Comparison of ENCODE assay signal across 9 mouse cellular contexts in the genomic region with DNA sequence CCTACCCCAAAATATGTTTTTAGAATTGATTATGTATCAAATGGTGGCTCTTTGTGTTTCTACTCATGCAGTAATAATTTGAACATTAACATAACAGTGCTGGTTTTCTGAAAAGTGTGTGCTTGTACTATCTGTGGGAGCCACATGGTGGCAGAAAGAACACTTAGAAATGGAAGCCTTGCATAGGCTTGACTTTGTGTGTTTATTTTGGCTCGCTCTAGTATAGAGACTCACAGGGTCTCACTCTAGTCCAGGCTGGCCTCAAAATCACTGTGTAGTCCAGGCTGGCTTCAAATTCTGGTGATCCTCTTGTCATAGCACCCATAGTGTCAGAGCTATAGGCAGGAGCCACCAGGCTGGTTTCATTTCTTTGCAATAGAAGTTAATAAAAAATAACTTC. TPM values are rescaled to one million over a fixed set of nuclear protein-coding genes. Genes with fewer than 3 reads are reported as not detected.
DNase-seq lines count a peak whose midpoint lies in the region; ATAC-seq and TF ChIP-seq lines count a peak whose summit lies in the region.
"Had no signal": no experiment of that assay in that cellular context is flagged by ENCODE, and none has a peak within 500 bp of the region (broad histone marks: within the 10 kb centered on the region; RNA-seq: fewer than 3 reads in every experiment).

No protein-coding gene starts in this region.

- 58% methylated on average over 1 of the region's 1 CpGs for WGBS in hindbrain, embryonic 15.5 days
- 81% methylated on average over 1 of the region's 1 CpGs for WGBS in hindbrain, embryonic 10.5 days

- TF ChIP-seq POLR2A in brain, embryonic 14.5 days (IDR thresholded peaks at IDR 0.05; ENCODE audit: borderline replicate concordance, extremely low read depth, insufficient read depth, insufficient read length, poor library complexity, severe bottlenecking): no peak

- peaks cover 9% of the 10 kb centered on the region; the same call in 1 of the 2 replicates for H3K4me1 ChIP-seq in hindbrain, embryonic 15.5 days (replicated peaks)
- no peaks in the 10 kb centered on the region for H3K4me1 ChIP-seq in hindbrain, embryonic 10.5 days (replicated peaks)

- intact Hi-C loops in left cerebral cortex, postnatal 4 days (cut with DNase I): no loop called here

- no peak overlapping the region for H3K27ac ChIP-seq in hindbrain, embryonic 15.5 days (replicated peaks)
- H3K27ac ChIP-seq in hindbrain, embryonic 10.5 days: no peak overlapping the region
- H3K27ac ChIP-seq: limb, embryonic 13.5 days had no signal

- ATAC-seq in hindbrain, embryonic 15.5 days (ENCODE audit: low FRiP score, low read depth): peak; percentile 57; the same call in 1 of the 2 replicates
- peak; percentile 63 for ATAC-seq in CD4-positive, CD25-positive, alpha-beta regulatory T cell, adult 4 months
- ATAC-seq in erythroblast, adult 5-6 weeks (replicated peaks; ENCODE audit: low FRiP score, poor library complexity, severe bottlenecking): no peak

- no peak overlapping the region for H3K4me3 ChIP-seq in hindbrain, embryonic 15.5 days
- H3K4me3 ChIP-seq in hindbrain, embryonic 10.5 days: no peak overlapping the region
- H3K4me3 ChIP-seq: limb, embryonic 13.5 days had no signal

- no peak overlapping the region for H3K4me2 ChIP-seq in hindbrain, embryonic 15.5 days
- H3K4me2 ChIP-seq: limb, embryonic 13.5 days had no signal

- no peaks in the 10 kb centered on the region for H3K9me3 ChIP-seq in hindbrain, embryonic 15.5 days
- no peaks in the 10 kb centered on the region for H3K9me3 ChIP-seq in hindbrain, embryonic 10.5 days
- H3K9me3 ChIP-seq: limb, embryonic 13.5 days had no signal

- no peaks in the 10 kb centered on the region for H3K27me3 ChIP-seq in hindbrain, embryonic 15.5 days
- no peaks in the 10 kb centered on the region for H3K27me3 ChIP-seq in hindbrain, embryonic 10.5 days (ENCODE audit: insufficient read depth, poor library complexity, severe bottlenecking)
- H3K27me3 ChIP-seq: limb, embryonic 13.5 days had no signal

- no peak overlapping the region for H3K9ac ChIP-seq in hindbrain, embryonic 15.5 days
- H3K9ac ChIP-seq: limb, embryonic 13.5 days had no signal

- no peaks in the 10 kb centered on the region for H3K36me3 ChIP-seq in hindbrain, embryonic 15.5 days
- no peaks in the 10 kb centered on the region for H3K36me3 ChIP-seq in hindbrain, embryonic 10.5 days
- H3K36me3 ChIP-seq: limb, embryonic 13.5 days had no signal

- peak; percentile 13; the same call in 1 of the 2 replicates for TF ChIP-seq CTCF in brain, embryonic 14.5 days (IDR thresholded peaks at IDR 0.05; ENCODE audit: borderline replicate concordance, extremely low read depth, insufficient read depth, insufficient read length)

- DNase-seq in hindbrain, embryonic 10.5 days (ENCODE audit: low spot score): no peak
- DNase-seq in brain, embryonic 14.5 days (ENCODE audit: low read depth): peak; percentile 46
- DNase-seq in lung, postnatal 14 days: peak; percentile 35
- no peak for DNase-seq in layer of hippocampus, postnatal 14 days (ENCODE audit: low spot score in 2 of 2)
- no peak for DNase-seq in left cerebral cortex, postnatal 4 days

RNA-seq across cellular contexts. Expression of gene Lims1, which starts 39.5 kb away (rescaled TPM):
- polyA plus RNA-seq in hindbrain, embryonic 15.5 days (2015; fragmentation: Nextera tagmentation; extraction: Ambion mirVana): 55.9 and 59.2 TPM in 2 replicates
- 89.4 and 105 TPM in 2 replicates for polyA plus RNA-seq in hindbrain, embryonic 10.5 days (2016; fragmentation: Nextera tagmentation; extraction: Ambion mirVana)
- 10 to 100 TPM; 84.8 to 96.8 TPM for polyA plus RNA-seq in CD4-positive, CD25-positive, alpha-beta regulatory T cell, adult 4 months (2017; shearing (Covaris generic))
- polyA plus RNA-seq in brain, embryonic 14.5 days (2012; rRNA removed): 22.7 and 25.1 TPM in 2 replicates
- 10 to 100 TPM; 30.2 to 32.9 TPM for total RNA-seq in layer of hippocampus, postnatal 14 days (2021)
- total RNA-seq in erythroblast, adult 5-6 weeks (2015; ENCODE audit: low replicate concordance): 54.8 and 59.8 TPM in 2 replicates
- total RNA-seq in erythroblast, adult 5-6 weeks (2017; ENCODE audit: low replicate concordance): 29.2 and 32.8 TPM in 2 replicates
- total RNA-seq in left cerebral cortex, postnatal 4 days (2021): 10 to 100 TPM; 34.7 to 35.9 TPM

Comparison
In these comparisons a context has a peak if more than half of its experiments do, and no peak if none do; other contexts are left out.
1. DNase-seq: peak in brain, embryonic 14.5 days (single experiment) and lung, postnatal 14 days (single experiment); none in hindbrain, embryonic 10.5 days (single experiment), layer of hippocampus, postnatal 14 days (0 of 2) and left cerebral cortex, postnatal 4 days (single experiment).